Mouse (Mus musculus): ENCODE results near the gene Ptprz1. TPM values are rescaled to one million over a fixed set of nuclear protein-coding genes. Genes with fewer than 3 reads are reported as not detected.
"Not testable (repeated sequence)": the region's sequence is repeated elsewhere in the genome, so short reads cannot be mapped to it uniquely, and the experiment has no call there.

The Ptprz1 gene
- total RNA-seq, 2 experiments from 2014 or later = 1.4 to 1.8 TPM

DNA sequence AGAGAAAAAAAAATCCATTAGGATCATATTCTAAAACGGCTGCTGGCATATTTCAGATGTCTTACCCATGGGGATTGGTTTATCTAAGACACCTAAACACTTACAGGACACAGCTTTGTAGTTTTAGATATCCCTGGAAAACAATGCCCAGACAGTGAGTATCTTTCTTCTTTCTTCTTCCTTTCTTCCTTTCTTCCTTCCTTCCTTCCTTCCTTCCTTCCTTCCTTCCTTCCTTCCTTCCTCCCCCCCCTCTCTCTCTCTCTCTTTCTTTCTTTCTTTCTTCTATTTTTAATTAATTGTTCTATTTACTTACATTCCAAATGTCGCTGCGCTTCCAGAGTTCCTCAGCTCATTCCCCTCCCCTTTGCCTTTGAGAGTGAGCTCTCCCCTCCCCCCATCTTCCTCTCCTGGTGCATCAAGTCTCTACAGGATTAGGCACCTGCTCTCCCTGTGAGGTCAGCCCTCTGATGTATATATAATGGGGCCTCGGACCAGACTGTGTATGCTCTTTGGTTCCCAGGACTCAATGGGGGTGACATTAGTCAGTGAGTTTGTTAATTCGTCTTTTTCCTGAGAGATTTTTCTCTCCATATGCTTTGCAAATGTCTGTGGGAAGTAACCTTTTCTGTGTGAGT is 109.3 kb downstream of the Ptprz1 start:
- DNase-seq = no peak
- intact Hi-C loops (cut with DNase I) = loop anchor here (5.0 to 10.0 kb wide), 3 partner anchors 490 to 860 kb away; no protein-coding TSS in a partner anchor

DNA sequence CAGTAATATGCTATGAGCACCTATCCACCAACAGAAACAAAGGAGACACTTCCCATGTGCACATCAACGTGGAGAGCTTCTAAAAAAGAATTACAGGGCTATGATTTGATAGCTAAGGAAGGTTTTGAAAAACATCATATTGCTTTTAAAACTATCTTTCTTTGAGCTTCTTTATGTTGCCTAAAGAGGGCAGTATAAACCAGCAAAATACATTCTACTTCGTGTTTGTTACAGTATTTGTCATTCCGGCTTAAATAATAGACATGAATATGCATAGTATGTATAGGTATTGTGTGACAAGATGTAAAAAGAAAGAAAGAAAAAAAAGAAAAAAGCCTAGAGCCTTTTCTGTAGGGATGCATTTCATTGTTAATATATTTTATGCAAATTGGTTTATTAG is 127.8 kb downstream of the Ptprz1 start:
- intact Hi-C loops (cut with DNase I) = loop anchor here (2.0 to 10.0 kb wide), 2 partner anchors 120 to 462 kb away; no protein-coding TSS in a partner anchor
- DNase-seq = no peak

DNA sequence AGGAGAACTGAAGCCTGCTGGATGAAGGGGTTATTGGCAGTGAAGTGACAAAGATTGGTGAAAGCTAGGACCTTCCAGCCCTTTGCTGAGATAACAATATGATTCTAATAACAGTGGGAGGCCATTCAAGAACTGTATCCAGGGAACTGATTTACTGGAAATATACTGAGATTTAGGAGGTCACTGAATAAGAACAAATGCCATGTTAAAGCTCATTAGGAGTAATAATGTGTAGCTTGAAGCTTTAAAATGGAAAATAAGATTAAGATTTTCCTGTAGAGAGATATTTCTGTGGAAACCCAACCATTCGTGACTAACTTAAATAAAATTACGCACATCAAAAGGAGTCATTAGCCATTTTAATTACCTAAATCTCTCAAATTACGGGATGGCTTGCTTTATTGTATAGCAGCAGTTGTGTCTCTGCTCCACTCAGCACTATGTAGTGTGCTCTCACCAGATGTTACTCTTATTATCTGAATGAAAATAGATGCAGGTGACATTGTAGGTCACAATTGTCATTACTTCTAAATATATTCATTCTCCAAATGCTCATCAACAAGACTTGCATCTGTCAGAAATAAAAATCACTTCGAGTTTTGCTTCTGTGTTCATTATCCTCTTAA is 139.8 kb downstream of the Ptprz1 start:
- intact Hi-C loops (cut with DNase I) = no loop called here

DNA sequence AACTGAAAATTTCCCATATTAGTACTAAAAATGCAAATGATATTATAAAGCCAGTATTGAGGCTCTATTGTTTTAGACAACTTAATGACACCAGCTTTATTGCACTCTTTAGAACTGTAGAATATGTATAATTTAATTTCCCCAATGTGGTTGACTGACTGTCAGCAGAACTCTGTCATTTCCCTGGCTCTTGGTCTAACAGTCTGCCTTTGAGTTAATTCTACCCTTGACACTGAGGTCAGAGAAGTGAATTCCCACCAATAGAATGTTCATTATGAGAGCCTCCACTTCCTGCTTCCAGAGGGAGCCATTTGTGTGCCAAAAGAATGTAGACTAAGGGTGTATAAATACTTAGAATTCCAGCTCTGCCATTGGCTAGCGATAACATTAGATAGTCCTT is 152.9 kb downstream of the Ptprz1 start:
- intact Hi-C loops (cut with DNase I) = no loop called here
- DNase-seq = no peak

More for the DNA sequence above, 139.8 kb downstream of the Ptprz1 start:
- no peak for DNase-seq

DNA sequence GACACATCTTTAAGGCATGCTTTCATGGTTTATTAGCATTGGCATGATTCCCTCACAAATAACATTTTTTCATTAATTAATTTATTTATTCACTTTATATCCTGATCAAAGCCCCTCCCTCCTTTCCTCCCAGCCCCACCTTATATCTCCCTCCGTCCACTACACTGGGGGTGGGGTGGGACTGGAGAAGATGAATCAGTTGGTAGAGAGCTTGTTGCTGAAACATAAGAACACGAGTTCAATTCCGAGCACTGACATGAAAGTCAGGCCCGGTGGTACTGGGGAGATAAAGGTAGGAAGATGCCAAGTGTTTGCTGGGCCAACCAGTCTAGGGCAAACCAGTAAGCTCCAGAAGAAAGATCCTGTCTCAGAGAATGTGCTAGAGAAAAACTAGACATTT is 173.5 kb downstream of the Ptprz1 start:
- intact Hi-C loops (cut with DNase I) = no loop called here
- DNase-seq = no peak

DNA sequence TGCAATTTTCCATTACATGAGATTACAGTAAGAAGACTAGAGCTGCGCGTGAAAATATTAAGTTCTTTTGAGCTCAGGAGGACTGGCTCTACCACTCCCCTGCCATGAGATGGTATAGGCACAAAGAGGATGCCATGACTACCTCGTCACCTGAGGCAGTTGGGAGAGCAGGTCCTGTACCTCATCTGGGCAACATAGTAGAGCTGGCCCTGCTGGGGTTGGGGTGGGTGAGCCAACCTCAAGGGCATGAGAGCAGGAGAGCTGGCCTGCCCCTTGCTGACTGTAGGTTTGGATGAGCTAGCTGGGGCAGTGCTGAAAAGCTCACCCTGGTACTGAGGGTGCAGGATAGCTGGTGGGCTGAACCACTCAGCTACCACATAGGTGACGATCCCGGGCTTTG is 180.4 kb downstream of the Ptprz1 start:
- DNase-seq = no peak
- intact Hi-C loops (cut with DNase I) = no loop called here

DNA sequence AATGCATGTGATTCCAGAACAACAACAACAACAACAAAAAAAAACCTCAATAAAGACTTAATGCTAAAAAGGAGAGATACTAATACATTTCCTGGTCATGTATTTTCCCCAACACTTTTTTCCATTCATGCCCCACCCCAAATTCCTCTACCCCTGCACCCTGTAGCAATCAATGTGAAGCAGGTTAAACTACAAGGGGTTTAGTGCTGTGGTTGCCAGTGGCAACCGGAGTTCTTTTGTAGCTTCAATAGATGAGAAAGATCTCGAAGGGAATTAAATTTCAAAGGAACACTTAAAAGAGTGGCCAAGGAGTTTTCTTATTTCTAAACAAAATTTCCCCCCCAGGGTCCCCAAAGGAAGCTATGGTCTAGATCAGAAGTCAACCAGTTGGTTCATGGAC is 200.8 kb downstream of the Ptprz1 start:
- no peak for DNase-seq
- intact Hi-C loops (cut with DNase I) = no loop called here

DNA sequence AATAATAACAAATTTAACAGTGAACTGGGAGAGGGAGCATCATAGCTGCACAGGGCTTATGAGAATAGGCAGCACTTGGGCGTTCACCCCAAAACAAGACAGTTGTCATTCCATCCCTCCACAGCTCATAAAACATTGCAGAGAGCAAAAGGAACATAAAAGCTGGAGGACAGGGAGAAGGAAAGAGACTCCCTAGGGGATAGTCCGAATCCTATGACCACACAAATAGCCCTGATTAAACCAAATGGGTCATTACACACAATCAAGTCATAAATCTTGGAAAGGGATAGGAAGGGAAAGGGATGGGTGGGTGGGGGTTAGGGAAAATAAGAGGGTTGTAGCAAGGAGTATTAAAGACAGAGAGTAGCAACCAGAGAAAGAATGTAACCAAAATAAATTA is 203.0 kb downstream of the Ptprz1 start:
- intact Hi-C loops (cut with DNase I) = no loop called here
- no peak for DNase-seq

DNA sequence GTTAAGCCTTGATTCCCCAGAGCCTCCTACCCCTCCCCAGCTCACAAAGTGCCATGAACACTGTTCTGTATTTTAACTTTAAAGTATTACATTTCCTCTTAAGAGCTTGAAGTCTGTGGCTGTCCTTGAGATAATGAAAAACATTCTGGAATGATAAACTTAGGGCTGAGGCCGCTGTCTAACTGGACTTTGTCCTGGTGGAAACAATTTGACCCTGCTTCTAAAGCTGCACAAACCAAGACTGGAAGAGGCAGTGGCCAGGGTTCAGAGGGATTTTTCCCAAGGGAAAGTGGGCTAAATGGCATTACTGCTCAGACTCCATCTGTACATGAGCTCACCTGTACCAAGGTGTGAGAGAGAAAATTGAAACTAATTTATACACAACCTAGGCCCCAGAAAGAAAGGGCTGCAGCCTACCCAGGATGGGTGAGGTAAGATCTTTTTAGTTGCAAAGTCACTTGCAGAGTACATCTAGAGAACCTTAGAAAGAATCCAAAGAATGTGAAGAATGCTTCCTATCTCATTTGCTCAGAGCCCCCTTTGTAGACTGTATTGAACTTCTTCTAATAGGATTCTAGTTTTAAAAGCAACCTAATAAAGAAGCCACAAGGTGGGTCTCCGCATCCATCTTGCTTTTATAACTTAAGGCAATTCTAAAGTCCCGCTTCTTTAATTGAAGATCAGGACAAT is 204.8 kb downstream of the Ptprz1 start:
- DNase-seq = no peak
- intact Hi-C loops (cut with DNase I) = no loop called here

DNA sequence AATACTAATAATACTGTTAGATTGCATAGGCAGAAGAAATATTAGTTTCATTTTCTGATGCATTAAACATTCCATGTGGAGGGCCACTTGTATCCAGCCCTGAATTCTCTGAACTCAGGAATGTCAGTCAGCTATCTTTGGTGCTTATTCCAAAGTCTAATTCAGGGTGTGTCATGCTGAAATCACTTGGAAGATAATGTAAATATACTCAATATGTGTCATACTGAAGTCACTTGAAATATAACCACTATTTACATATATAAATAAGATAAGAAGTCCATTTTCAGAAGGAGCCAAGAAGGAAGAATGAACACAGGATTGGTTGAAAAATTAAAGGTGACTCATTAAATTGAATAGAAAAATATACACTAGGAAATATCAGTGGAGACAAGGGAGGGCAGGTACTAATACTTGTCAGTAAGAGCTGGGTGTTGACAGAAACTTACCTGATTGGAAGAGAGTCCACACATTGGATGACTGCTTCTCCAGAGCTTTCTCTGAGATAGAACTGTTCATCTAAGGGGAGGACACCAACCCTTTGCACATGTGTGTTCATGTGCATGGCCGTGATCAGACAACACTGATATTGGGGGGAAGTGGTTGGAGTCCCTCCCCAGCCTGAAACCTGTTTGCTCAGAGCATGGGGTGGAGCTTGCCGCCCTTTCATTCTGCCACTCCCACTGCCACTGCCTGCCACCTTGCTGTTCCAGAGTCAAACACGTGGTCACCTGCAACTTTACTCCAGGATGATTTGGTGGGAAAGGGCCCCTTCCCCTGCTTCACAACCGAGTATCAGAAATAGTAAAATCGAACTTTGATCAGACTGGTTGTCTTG is 209.5 kb downstream of the Ptprz1 start:
- DNase-seq = no peak
- intact Hi-C loops (cut with DNase I) = no loop called here

DNA sequence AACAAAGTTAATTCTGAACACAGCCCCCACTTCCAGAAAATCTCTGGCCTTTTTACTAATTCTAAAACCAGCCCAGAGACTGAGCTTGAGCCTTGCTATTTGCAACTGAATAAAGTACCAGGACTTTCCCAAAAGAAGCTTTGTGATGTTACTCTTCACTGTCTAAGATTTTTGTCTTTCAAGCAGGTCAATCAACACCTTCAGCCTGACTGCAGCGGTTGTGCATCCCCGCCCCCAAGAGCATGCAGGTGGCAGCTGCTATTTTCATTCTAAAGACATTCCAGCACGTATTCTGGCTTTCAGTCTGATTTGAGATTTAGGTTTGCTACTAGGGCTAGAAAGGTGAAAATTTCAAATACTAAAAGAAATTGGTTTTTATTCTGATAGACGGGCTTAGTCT is 214.0 kb downstream of the Ptprz1 start:
- intact Hi-C loops (cut with DNase I); DNase-seq: not testable (repeated sequence)

DNA sequence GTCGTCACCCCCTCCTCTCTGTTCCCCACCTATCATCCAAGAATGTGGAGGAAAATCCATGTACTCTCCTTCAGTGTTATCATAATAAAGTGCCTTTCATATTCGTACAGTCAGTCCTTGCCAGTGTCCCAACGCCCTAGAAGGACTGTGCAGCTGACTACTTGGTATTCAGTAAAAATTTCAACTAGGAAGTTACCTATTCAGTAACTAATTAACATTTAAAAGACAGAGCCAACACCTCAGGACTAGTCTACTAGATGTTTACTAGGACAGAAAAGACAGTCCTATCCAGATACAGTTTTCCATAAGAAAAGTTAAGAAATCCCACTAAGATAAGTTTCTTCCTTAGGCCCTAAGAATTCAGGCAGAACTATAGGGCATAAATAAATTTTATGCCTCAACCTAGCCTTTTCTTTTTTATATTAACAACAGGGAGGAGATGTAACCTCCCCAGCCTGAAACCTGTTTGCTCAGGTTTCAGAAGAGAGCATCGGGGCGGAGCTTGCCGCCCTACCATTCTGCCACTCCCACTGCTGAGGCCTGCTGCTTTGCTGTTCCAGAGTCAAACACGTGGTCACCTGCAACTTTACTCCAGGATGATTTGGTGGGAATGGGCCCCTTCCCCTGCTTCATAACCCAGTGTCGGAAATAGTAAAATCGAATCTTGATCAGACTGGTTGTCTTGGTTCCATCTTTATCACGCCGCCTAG is 215.2 kb downstream of the Ptprz1 start:
- intact Hi-C loops (cut with DNase I); DNase-seq: not testable (repeated sequence)
